Mouse (Mus musculus): ENCODE data around the gene Ppp1r12b. TPM values are rescaled to one million over a fixed set of nuclear protein-coding genes. Genes with fewer than 3 reads are reported as not detected.
A peak's percentile ranks its signal among the peaks of the same experiment; 100 is the strongest.
"Not testable (repeated sequence)": the region's sequence is repeated elsewhere in the genome, so short reads cannot be mapped to it uniquely, and the experiment has no call there.

Ppp1r12b gene
- polyA plus RNA-seq, 1 experiment from 2014 or later, result 10.5 TPM

DNA sequence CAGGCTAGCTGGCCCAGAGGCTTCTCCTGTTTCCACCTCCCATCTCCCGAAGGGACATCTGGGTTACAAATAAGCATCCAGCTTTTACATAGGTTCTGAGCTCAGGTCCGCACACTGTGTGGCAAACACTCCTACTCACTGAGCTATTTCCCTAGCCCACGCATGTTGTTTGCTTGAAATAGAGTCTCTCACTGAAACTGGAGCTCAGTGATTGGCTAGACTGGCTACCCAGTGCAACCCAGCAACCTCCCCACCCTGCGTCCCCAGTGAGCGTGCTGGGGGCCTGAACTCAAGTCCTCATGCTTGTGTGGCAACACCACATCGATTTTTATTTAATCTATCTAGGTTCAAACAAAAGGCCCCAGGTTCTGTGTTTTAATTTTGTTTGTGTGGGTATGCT lies 112.4 kb downstream of the Ppp1r12b start:
- Histone ChIP-seq H3K4me3 (no peak overlapping the region), H3K9me3 (no peaks in the 10 kb centered on the region), H3K9ac (no peak overlapping the region), H3K27me3 (no peaks in the 10 kb centered on the region), H3K4me1 (replicated peaks) (peaks cover 18% of the 10 kb centered on the region), H3K36me3 (peaks cover 17% of the 10 kb centered on the region), H3K4me2 (no peak overlapping the region), H3K27ac (replicated peaks) (no peak overlapping the region)
- 92% methylated on average over 6 of the region's 6 CpGs for WGBS
- no peak for ATAC-seq (ENCODE audit: low read depth)

- no peak overlapping the region for H3K4me3 ChIP-seq
- H3K36me3 ChIP-seq, result peaks cover 53% of the 10 kb centered on the region
- no peak overlapping the region for H3K4me2 ChIP-seq
- 55% methylated on average over 10 of the region's 10 CpGs for WGBS
- no peak overlapping the region for H3K27ac ChIP-seq (replicated peaks)
- ATAC-seq (ENCODE audit: low read depth), result 0 out of 2 replicates have a peak, but pooled peaks have one; percentile 43
- H3K4me1 ChIP-seq (replicated peaks), result peaks cover 6% of the 10 kb centered on the region
- no peaks in the 10 kb centered on the region for H3K9me3 ChIP-seq
- H3K27me3 ChIP-seq, result no peaks in the 10 kb centered on the region
- no peak overlapping the region for H3K9ac ChIP-seq
Observed at GRCm38 (mm10) chr1:134836909-134837480, 118.7 kb downstream of the Ppp1r12b start.

DNA sequence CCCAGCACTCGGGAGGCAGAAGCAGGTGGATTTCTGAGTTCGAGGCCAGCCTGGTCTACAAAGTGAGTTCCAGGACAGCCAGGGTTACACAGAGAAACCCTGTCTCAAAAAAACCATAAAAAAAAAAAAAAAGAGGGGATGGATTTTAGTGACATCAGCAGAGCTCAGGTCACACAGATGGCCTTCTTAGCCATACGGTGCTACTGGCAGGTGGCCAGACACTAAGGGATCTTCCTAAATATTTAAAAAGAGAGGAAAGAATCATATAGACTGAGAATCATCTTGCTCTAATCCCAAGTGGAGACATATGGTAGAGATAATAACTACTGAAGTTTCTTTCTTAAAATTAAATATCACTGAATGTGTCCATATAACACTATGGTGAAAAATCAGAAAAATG lies 124.9 kb downstream of the Ppp1r12b start:
- not testable (repeated sequence) for H3K27me3 ChIP-seq; H3K4me2 ChIP-seq; ATAC-seq (ENCODE audit: low read depth); H3K4me3 ChIP-seq; H3K27ac ChIP-seq (replicated peaks); H3K9ac ChIP-seq; H3K9me3 ChIP-seq; H3K4me1 ChIP-seq (replicated peaks)
- WGBS, result 83% methylated on average over 3 of the region's 3 CpGs
- H3K36me3 ChIP-seq, result peaks cover 33% of the 10 kb centered on the region

DNA sequence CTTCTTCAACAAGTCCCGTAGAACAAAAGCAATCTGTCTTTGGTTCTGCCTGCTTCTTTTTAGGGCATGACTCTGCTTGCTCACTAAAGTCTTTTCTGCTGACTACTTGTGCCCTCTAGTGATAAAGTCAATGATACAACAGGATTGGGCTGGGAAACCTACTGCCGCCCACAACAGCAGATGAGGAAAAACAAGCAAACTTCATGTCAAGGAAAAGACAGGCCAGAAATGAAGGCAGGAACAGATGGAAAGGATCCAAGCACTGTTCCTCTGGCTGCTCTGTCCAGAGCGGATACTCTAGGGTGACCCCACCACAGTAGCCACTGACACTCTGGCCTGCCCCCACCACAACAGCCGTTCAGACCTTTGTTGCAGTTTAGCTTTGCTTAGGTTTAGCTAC lies 126.1 kb downstream of the Ppp1r12b start:
- no peaks in the 10 kb centered on the region for H3K4me1 ChIP-seq (replicated peaks)
- no peaks in the 10 kb centered on the region for H3K9me3 ChIP-seq
- no peak overlapping the region for H3K4me2 ChIP-seq
- H3K4me3 ChIP-seq, result no peak overlapping the region
- no peaks in the 10 kb centered on the region for H3K27me3 ChIP-seq
- H3K36me3 ChIP-seq, result peaks cover 20% of the 10 kb centered on the region
- no peak for ATAC-seq (ENCODE audit: low read depth)
- WGBS, result 72% methylated on average over 4 of the region's 4 CpGs
- H3K9ac ChIP-seq, result no peak overlapping the region
- no peak overlapping the region for H3K27ac ChIP-seq (replicated peaks)

GRCm38 (mm10) chr1:134824896-134825295 lies 130.8 kb downstream of the Ppp1r12b start:
- ATAC-seq (ENCODE audit: low read depth), result no peak
- no peaks in the 10 kb centered on the region for H3K9me3 ChIP-seq
- H3K36me3 ChIP-seq, result no peaks in the 10 kb centered on the region
- no peak overlapping the region for H3K9ac ChIP-seq
- no peak overlapping the region for H3K4me2 ChIP-seq
- H3K27ac ChIP-seq (replicated peaks), result no peak overlapping the region
- H3K27me3 ChIP-seq, result no peaks in the 10 kb centered on the region
- 87% methylated on average over 6 of the region's 6 CpGs for WGBS
- peaks cover 5% of the 10 kb centered on the region for H3K4me1 ChIP-seq (replicated peaks)
- no peak overlapping the region for H3K4me3 ChIP-seq

- Histone ChIP-seq H3K9me3 (no peaks in the 10 kb centered on the region), H3K4me1 (replicated peaks) (peaks cover 5% of the 10 kb centered on the region), H3K4me2 (no peak overlapping the region), H3K9ac (no peak overlapping the region), H3K27me3 (no peaks in the 10 kb centered on the region), H3K36me3 (no peaks in the 10 kb centered on the region), H3K4me3 (no peak overlapping the region), H3K27ac (replicated peaks) (no peak overlapping the region)
- WGBS, result 81% methylated on average over 7 of the region's 7 CpGs
- ATAC-seq (ENCODE audit: low read depth), result no peak
Observed at GRCm38 (mm10) chr1:134823842-134824241, 131.9 kb downstream of the Ppp1r12b start.

- Histone ChIP-seq H3K27ac (replicated peaks) (0 out of 2 replicates have a peak overlapping the region, but pooled peaks have one; percentile 18), H3K9me3 (no peaks in the 10 kb centered on the region), H3K4me1 (replicated peaks) (peaks cover 5% of the 10 kb centered on the region), H3K27me3 (no peaks in the 10 kb centered on the region), H3K4me2 (no peak overlapping the region), H3K36me3 (no peaks in the 10 kb centered on the region), H3K9ac (no peak overlapping the region), H3K4me3 (no peak overlapping the region)
- ATAC-seq (ENCODE audit: low read depth), result no peak
- 67% methylated on average over 8 of the region's 8 CpGs for WGBS
Observed at GRCm38 (mm10) chr1:134823323-134823722, 132.4 kb downstream of the Ppp1r12b start.

DNA sequence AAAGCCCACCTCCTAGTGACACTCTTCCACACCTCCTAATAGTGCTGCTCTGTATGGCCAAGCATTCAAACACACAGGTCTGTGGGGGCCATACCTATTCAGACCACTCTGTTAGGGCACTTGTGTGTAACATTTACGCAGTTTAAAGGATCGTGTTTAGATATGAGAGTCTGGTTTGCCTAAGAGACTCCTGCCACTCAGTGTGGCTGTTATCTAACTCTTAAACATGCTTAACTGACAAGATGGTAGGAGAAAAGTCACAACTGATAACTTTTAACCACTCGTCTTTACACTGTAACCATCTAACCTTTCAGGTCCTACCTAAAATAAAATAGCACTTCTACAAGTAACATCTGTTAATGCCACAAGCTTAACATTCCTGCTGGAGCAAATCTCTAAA lies 134.9 kb downstream of the Ppp1r12b start:
- Histone ChIP-seq H3K4me3 (no peak overlapping the region), H3K4me1 (replicated peaks) (peaks cover 19% of the 10 kb centered on the region), H3K4me2 (no peak overlapping the region), H3K9me3 (no peaks in the 10 kb centered on the region), H3K36me3 (no peaks in the 10 kb centered on the region), H3K27ac (replicated peaks) (no peak overlapping the region), H3K9ac (no peak overlapping the region), H3K27me3 (no peaks in the 10 kb centered on the region)
- no peak for ATAC-seq (ENCODE audit: low read depth)
- 94% methylated on average over 3 of the region's 3 CpGs for WGBS

DNA sequence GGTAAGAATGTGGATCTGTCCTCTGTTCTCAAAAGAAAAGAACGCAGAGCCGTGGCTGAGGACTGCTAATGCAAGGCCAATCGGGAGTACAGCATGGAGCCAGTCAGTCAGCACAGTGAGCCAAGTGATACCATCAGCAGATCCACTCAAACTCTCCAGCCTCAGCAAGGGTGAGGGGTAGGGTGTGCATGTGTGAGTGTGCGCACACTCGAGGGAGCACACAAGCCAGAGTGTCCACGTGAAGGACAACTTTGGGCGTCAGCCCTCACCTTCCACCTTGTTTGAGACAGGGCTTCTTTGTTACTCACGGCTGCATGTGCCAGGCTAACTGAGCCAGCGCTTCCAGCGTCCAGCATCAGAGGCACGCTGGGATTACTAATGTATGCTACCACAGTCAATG lies 136.5 kb downstream of the Ppp1r12b start:
- H3K27ac ChIP-seq (replicated peaks), result no peak overlapping the region
- no peak overlapping the region for H3K4me3 ChIP-seq
- no peaks in the 10 kb centered on the region for H3K27me3 ChIP-seq
- 90% methylated on average over 11 of the region's 11 CpGs for WGBS
- peaks cover 31% of the 10 kb centered on the region for H3K4me1 ChIP-seq (replicated peaks)
- H3K4me2 ChIP-seq, result no peak overlapping the region
- H3K9ac ChIP-seq, result no peak overlapping the region
- no peaks in the 10 kb centered on the region for H3K36me3 ChIP-seq
- ATAC-seq (ENCODE audit: low read depth), result no peak
- no peaks in the 10 kb centered on the region for H3K9me3 ChIP-seq

DNA sequence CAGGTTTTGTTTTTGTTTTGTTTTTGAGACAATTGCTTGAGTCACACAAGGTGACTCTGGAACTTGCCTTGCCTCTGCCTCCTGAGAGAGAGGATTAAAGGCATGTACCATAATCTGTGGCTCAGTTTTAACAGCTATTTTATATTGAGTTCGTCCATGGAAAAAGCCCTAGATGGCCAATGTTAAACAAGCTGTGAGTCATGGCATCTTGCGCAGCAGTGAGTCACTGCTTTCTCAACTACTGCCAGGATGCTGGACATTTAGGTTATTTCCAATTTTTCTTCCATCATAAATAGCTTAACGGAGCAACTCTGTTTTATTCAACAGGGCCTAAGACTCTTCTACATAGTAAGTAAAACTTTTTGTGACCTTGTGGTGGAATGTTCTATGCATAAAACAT lies 137.0 kb downstream of the Ppp1r12b start:
- 96% methylated on average over 3 of the region's 3 CpGs for WGBS
- Histone ChIP-seq H3K27me3 (no peaks in the 10 kb centered on the region), H3K9me3 (no peaks in the 10 kb centered on the region), H3K4me2 (no peak overlapping the region), H3K4me1 (replicated peaks) (peaks cover 31% of the 10 kb centered on the region), H3K27ac (replicated peaks) (no peak overlapping the region), H3K4me3 (no peak overlapping the region), H3K9ac (no peak overlapping the region), H3K36me3 (no peaks in the 10 kb centered on the region)
- ATAC-seq (ENCODE audit: low read depth), result no peak

DNA sequence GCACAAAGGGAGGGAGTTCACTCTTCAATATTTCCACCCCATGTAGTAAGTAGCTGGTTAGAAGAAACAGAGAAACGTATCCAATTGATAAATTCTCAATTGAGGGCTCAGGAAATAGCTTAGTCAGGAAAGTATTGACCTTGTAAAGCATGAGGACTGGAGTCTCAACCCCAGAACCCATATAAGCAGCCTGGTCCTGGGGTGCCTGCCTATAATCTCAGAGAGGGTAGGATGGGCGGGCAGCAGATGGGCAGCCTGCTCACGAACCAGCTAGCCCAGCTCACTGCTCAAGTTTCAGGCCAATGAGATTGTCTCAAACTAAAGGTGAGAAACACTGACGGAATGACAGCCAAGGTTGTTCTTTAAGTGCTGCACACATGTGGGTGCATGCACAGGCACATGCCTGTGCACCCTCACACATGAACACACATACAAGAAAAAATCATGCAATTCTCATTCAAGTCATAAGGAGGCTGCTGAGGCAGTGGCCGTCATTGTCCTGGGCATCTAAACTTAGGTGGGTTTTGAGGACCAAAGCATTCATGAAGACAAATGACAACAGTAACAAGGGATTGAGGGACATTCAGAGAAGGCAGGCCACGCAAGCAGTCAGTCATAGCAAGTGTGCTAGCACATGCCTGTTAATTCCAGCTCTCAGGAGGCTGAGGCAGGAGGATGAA lies 137.7 kb downstream of the Ppp1r12b start:
- Histone ChIP-seq H3K4me1 (replicated peaks) (peaks cover 26% of the 10 kb centered on the region), H3K27me3 (no peaks in the 10 kb centered on the region), H3K4me3 (no peak overlapping the region), H3K9ac (no peak overlapping the region), H3K9me3 (no peaks in the 10 kb centered on the region), H3K27ac (replicated peaks) (no peak overlapping the region), H3K4me2 (no peak overlapping the region), H3K36me3 (no peaks in the 10 kb centered on the region)
- ATAC-seq (ENCODE audit: low read depth), result no peak
- WGBS, result 92% methylated on average over 6 of the region's 6 CpGs

DNA sequence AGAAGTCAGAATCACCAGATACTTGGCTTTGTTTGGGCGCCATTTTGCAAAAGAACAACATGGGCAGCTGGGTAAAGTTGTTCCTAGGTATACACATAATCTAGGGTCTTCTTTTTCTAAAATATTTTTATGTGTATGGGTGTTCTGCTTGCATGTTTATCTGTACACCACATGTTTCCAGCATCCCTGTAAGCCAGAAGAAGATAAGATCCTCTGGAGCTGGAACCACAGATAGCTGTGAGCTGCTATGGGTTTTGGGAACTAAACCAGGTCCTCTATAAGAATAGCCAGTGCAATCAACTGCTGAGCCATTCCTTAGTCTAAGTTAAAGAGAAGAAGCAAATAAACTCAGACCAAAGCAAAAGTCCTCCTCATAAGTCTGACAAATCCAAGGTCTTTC lies 138.6 kb downstream of the Ppp1r12b start:
- no peak overlapping the region for H3K4me2 ChIP-seq
- H3K9ac ChIP-seq, result no peak overlapping the region
- H3K36me3 ChIP-seq, result no peaks in the 10 kb centered on the region
- 91% methylated on average over 1 of the region's 1 CpGs for WGBS
- no peak overlapping the region for H3K4me3 ChIP-seq
- no peaks in the 10 kb centered on the region for H3K9me3 ChIP-seq
- H3K4me1 ChIP-seq (replicated peaks), result peaks cover 25% of the 10 kb centered on the region
- no peak overlapping the region for H3K27ac ChIP-seq (replicated peaks)
- ATAC-seq (ENCODE audit: low read depth), result no peak
- no peaks in the 10 kb centered on the region for H3K27me3 ChIP-seq

DNA sequence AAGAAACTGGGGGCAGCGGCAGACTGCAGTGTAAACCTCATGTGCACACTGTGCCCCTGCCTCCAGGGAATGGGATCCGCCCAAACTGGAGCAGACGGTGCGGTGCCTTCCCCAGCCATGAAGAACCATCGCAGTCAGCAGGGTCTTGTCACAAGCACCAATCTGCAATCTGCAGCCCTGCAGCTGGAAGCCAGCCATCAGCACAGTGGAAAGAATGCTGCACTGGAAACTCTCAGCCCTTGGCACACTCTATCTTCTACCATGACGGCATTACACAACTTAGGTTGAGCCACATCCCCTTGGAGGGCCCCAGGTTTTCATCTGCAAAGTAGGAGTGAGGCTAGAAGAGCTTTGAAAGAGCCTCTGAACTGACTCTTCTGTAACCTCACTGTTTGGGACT lies 139.1 kb downstream of the Ppp1r12b start:
- Histone ChIP-seq H3K4me1 (replicated peaks) (peaks cover 25% of the 10 kb centered on the region), H3K4me3 (no peak overlapping the region), H3K36me3 (no peaks in the 10 kb centered on the region), H3K27me3 (no peaks in the 10 kb centered on the region), H3K4me2 (no peak overlapping the region), H3K9ac (no peak overlapping the region), H3K27ac (replicated peaks) (0 out of 2 replicates have a peak overlapping the region, but pooled peaks have one; percentile 29), H3K9me3 (no peaks in the 10 kb centered on the region)
- WGBS, result 59% methylated on average over 6 of the region's 6 CpGs
- ATAC-seq (ENCODE audit: low read depth), result peak; percentile 59; the same call in 1 of the 2 replicates
